Mouse (Mus musculus) embryonic fibroblast, embryonic 13.5 days (primary cell): ENCODE results near the gene Stk11ip. TPM values are rescaled to one million over a fixed set of nuclear protein-coding genes. Genes with fewer than 3 reads are reported as not detected.

Experiments used
- H3K27ac ChIP-seq: 2 replicates; pipeline ENCODE4 v1.5.1; 2012; ENCODE audit warnings: low read length, control low read depth, inconsistent platforms; ENCODE audit not compliant: insufficient read depth
- H3K4me1 ChIP-seq: 2 replicates; pipeline ENCODE4 v1.6.1; 2011; ENCODE audit warnings: low read length; ENCODE audit not compliant: control insufficient read depth, insufficient read depth
- H3K4me3 ChIP-seq: 2 replicates; pipeline ENCODE4 v1.5.1; 2011; ENCODE audit warnings: mild to moderate bottlenecking, control low read depth, low read length; ENCODE audit not compliant: insufficient read depth
- CTCF ChIP-seq: IDR thresholded peaks from 2 replicates; pipeline ENCODE4 v1.5.1; 2011; ENCODE audit warnings: mild to moderate bottlenecking, control low read depth, low read length, moderate library complexity, borderline replicate concordance; ENCODE audit not compliant: insufficient read depth
- POLR2A ChIP-seq: IDR thresholded peaks from 2 replicates; pipeline ENCODE4 v1.6.1; 2011; ENCODE audit warnings: low read depth, mild to moderate bottlenecking, control low read depth, low read length, moderate library complexity
- polyA plus RNA-seq: library from polyadenylated mRNA; stranded (reverse); fragments of >200 nt; gene quantifications from 2 replicates; pipeline ENCODE4 v1.2.4, GENCODE M21; 2011; ENCODE audit warnings: low read depth; ENCODE audit not compliant: missing spikeins, insufficient read length

Gene Stk11ip
- polyA plus RNA-seq, 1 experiment: 13.4 TPM

DNA sequence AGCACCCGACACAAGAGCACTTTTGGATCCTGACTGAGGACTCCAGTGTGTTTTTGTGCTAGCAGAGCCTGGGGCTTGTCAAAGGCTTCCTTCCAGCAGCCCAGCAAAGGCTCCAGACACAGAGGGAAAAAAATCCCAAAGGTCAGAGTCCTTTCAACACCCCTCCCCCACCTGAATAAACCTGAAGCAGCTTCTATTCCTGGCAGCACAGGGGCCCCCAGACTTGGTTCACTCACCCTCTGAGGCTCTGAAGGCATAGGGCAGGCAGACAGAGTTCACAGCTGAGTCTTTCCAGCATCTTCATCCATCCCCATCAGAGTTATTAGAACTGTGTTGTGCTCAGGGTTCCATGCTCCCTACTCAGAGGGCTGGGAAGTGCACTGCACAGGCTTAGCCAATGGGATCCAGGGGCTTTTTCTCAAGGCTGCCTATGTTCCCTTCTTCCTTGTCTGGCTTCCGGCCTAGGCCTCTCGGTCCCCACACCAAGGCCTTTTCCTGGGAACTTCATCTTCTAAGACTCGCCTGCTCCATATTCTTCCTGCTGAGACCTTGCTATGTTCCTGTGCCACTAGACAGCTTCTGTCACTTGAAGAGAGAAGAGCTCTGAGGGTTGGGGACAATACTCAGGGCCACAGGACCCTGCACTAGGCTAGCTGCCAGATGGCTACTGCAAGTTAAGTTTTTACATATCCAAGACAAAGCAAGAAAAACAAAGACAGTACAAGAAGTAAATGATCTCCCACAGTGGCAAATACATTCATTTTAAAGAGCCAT, 9.7 kb upstream of the Stk11ip start:
- TF ChIP-seq CTCF (no peak), POLR2A (no peak)
- no peak overlapping the region for H3K27ac ChIP-seq
- no peak overlapping the region for H3K4me3 ChIP-seq
- H3K4me1 ChIP-seq: no peaks in the 10 kb centered on the region

DNA sequence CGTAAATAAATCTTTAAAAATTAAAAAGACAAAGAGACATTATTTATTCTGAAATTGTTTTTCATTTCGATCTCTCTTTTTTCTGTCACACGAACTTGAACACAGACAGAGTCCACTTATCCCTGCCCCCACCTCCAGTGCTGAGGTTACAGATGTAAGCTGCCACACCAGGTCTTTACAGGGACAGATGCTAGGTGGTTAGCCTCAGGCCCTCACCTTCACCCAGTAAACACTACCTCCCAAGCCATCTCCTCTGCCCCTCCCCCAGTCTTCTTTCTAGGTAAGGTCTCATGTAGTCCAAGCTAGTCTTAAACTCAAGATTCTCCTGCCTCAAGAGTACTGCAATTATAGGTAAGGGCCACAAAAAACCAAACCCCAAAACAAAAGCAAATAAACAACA, 8.8 kb upstream of the Stk11ip start:
- H3K4me1 ChIP-seq: no peaks in the 10 kb centered on the region
- TF ChIP-seq CTCF: no peak
- no peak for TF ChIP-seq POLR2A
- H3K4me3 ChIP-seq: no peak overlapping the region
- H3K27ac ChIP-seq: no peak overlapping the region

DNA sequence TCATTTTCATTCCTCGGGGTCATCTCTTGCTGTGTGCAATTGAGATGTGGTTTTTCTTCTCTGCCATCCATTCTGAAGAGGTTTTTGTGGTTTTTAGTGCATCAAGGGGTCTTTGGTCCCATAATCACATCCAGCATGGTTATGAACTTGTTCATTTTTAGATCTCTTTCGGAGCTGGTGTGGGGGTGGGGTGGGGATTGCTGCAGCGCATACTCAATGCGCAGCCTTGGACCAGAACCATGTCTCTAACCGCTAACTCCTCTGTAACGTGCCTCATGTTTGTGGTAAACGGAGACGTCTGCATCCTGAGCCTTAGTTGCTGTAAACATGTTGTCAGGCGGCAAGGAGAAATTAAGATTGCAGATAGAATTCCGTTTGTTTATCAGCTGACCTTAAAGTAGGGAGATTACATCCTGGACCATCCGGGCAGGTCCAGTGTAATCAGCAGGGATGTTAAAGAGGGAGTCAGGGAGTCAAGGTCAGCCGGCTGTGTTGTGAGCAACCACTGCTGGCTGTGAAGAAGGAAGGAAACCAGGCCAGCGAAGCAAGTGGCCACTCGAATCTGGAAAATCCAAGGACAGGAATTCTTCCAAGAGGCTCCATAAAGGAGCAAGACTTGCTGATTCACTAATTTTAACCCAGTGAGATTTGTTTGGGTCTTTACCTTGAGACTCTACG, 4.5 kb upstream of the Stk11ip start:
- H3K27ac ChIP-seq: no peak overlapping the region
- H3K4me3 ChIP-seq: no peak overlapping the region
- H3K4me1 ChIP-seq: no peaks in the 10 kb centered on the region
- TF ChIP-seq POLR2A: no peak

DNA sequence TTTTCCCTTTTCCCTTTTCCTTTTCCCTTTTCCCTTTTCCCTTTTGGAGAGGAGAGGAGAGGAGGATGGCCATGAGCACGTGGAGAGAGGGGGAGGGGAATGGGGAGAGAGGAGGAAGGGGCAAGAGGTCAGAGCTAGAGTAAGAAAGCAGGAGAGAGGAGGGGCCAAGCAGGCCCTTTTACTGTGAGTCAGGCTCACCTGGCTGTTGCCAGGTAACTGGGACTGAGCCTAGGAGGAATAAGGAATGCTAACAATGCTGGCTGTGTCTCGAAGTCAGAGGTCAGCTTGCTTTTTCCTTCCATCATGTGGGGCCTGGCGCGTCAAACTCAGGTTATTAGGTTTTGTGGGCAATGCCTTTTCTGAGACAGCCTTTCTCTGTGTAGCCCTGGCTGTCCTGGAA, 3.3 kb upstream of the Stk11ip start:
- Histone ChIP-seq H3K4me1 (no peaks in the 10 kb centered on the region), H3K27ac (no peak overlapping the region), H3K4me3 (no peak overlapping the region)
- TF ChIP-seq POLR2A: no peak
- TF ChIP-seq CTCF: no peak

DNA sequence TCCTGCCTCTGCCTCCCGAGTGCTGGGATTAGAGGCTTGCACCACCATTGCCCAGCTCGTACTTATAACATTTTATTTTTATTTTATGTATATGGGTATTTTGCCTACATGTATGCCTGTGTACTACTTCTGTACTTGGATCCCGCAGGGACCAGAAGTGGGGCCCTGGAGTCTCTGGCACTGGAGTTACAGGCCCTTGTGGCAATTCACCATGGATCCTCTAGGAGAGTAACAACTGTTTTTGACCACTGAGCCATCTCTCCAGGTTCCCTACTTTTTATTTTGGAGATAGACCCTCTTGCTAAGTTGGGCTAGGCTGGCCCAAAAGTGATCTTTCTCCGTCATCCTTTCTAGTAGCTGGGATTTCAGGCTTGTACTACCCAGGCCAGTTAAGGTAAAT, 2.9 kb upstream of the Stk11ip start:
- no peak for TF ChIP-seq POLR2A
- no peak for TF ChIP-seq CTCF
- Histone ChIP-seq H3K4me1 (no peaks in the 10 kb centered on the region), H3K4me3 (no peak overlapping the region), H3K27ac (no peak overlapping the region)

DNA sequence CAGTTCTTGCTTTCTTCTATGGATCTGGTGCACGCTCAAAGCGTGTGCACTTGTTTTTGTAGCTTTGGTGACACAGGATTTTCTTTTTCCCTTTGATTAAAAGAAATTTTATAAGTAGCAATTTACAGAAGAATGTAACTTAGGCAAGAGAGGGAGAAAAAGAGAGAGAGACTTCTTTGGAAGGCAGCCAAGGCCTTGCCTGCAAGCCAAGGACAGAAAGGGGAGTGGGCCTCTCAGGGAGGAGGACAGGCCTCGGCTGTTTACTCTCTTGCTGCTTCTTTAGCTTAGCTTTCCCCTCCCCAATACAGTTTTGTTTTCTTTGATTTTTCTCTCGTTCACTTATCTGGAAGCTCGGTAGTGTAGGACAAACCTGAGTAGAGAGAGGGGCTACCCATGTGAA, 1.8 kb upstream of the Stk11ip start:
- TF ChIP-seq POLR2A (no peak), CTCF (no peak)
- Histone ChIP-seq H3K27ac (no peak overlapping the region), H3K4me1 (no peaks in the 10 kb centered on the region), H3K4me3 (no peak overlapping the region)

DNA sequence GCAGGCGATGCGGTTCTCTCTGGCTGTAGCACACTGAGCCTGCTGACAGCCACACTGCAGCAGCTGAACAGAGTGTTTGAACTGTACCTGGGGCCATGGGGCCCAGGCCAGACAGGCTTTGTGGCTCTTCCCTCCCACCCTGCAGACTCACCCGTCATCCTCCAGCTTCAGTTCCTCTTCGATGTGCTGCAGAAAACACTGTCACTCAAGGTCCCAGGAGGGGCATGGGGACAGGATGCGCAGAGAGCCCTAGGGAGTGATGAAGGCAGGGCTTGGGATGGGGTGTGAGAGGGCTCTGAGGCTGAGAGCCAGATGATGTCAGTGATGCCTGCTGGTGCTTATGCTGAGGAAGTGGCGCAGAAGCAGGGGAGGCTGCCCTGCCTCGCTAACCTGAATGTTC, 3.4 kb downstream of the Stk11ip start:
- no peak overlapping the region for H3K4me3 ChIP-seq
- H3K27ac ChIP-seq: no peak overlapping the region
- TF ChIP-seq CTCF: no peak
- TF ChIP-seq POLR2A: no peak
- no peaks in the 10 kb centered on the region for H3K4me1 ChIP-seq

DNA sequence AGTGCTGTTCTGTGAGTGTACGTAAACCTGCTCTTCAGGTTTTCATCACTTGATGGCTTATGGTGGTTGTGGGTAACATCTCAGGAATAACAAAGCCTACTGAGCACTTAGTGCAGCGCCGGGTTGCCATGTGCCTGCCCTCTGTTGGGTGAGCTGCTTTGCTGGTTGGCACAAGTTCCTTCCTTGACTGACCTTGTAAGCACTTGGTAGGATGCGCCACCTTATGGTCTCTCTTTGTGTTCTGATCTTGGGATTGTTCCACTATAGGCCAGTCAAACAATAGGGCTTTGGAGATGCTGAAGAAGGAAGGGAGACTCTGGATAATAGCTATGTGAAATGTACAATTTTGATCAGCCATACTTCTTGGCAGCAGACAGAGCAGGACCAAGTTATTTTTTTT, 9.2 kb downstream of the Stk11ip start:
- TF ChIP-seq CTCF (no peak), POLR2A (no peak)
- Histone ChIP-seq H3K4me1 (no peaks in the 10 kb centered on the region), H3K4me3 (no peak overlapping the region), H3K27ac (no peak overlapping the region)

DNA sequence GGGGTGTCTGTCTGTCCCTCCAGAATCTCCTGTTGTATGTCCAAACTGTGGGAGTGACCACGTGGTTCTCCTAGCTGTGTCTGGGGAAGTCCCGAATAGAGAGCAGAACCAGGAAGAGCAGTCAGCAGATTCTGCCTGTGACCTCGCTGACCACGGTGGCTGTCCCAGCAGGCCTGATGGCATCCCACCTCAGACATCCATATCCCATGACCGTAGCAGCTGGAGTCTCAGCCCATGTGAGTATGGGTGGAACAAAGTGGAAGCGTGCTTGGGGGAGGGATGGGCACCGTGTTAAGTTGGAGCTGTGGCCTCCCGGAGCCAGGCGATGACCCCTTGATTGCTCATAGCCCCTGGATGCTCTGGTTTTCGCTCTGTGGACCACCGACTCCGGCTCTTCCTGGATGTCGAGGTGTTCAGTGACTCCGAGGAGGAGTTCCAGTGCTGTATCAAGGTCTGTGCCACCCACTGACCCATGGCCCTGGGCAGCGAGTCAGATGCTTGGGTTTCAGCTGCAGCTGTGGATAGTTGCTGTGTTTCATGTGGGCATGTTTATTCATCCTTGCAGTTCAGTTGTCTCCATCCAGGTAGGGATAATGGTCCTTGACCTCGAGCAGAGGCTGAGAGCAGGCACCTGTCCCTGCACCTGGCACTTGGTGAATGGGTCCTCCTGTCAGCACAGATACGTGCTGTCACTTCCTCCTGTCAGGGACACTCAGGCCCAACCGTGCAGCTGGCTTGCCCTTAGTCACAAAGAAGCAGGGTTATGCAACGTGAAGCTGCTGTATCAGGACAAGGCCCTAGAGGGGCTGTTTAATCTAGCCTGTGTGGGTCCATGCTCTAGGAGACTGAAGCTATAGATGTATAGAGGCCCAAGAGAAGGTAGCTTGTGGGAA, 11.2 kb downstream of the Stk11ip start:
- H3K4me3 ChIP-seq: no peak overlapping the region
- H3K27ac ChIP-seq: no peak overlapping the region
- TF ChIP-seq CTCF (no peak), POLR2A (no peak)
- no peaks in the 10 kb centered on the region for H3K4me1 ChIP-seq
